In genomic region chrX:108833381-108834020, GRCm38 (mm10) we compare ENCODE assay signal across 8 mouse cellular contexts. TPM values are rescaled to one million over a fixed set of nuclear protein-coding genes. Genes with fewer than 3 reads are reported as not detected.
DNase-seq lines count a peak whose midpoint lies in the region; ATAC-seq and TF ChIP-seq lines count a peak whose summit lies in the region.

No protein-coding gene starts in this region.

- no peaks in the 10 kb centered on the region for H3K36me3 ChIP-seq in intestine, postnatal 0 days (ENCODE audit: control insufficient read depth, insufficient read depth)
- H3K36me3 ChIP-seq in limb, embryonic 13.5 days = no peaks in the 10 kb centered on the region
- H3K36me3 ChIP-seq in midbrain, postnatal 0 days (ENCODE audit: insufficient read depth, low read length) = no peaks in the 10 kb centered on the region
- H3K36me3 ChIP-seq in splenic B cell, adult 2 months (ENCODE audit: control insufficient read depth, insufficient read depth, low read length, poor library complexity, severe bottlenecking) = no peaks in the 10 kb centered on the region

- 23% methylated on average over 21 of the region's 21 CpGs for WGBS in intestine, postnatal 0 days
- WGBS in limb, embryonic 13.5 days = 14% methylated on average over 19 of the region's 21 CpGs
- 25% methylated on average over 18 of the region's 21 CpGs for WGBS in midbrain, postnatal 0 days

- H3K9me3 ChIP-seq in intestine, postnatal 0 days (ENCODE audit: control insufficient read depth) = no peaks in the 10 kb centered on the region
- no peaks in the 10 kb centered on the region for H3K9me3 ChIP-seq in limb, embryonic 13.5 days
- H3K9me3 ChIP-seq in midbrain, postnatal 0 days (ENCODE audit: low read length) = no peaks in the 10 kb centered on the region

- peak overlapping the region; percentile 79 for H3K27ac ChIP-seq in intestine, postnatal 0 days (ENCODE audit: low read depth, low read length)
- H3K27ac ChIP-seq in limb, embryonic 13.5 days = peak overlapping the region; percentile 84
- H3K27ac ChIP-seq in midbrain, postnatal 0 days (ENCODE audit: low read depth, low read length) = peak overlapping the region; percentile 73

- H3K4me2 ChIP-seq in intestine, postnatal 0 days (replicated peaks; ENCODE audit: low read depth) = peak overlapping the region; percentile 64
- H3K4me2 ChIP-seq in limb, embryonic 13.5 days (replicated peaks) = peak overlapping the region; percentile 59
- H3K4me2 ChIP-seq in midbrain, postnatal 0 days (ENCODE audit: low read depth, low read length, poor library complexity, severe bottlenecking) = peak overlapping the region; percentile 50

- peak; percentile 3; the same call in 1 of the 2 replicates for ATAC-seq in intestine, postnatal 0 days
- ATAC-seq in limb, embryonic 13.5 days (ENCODE audit: low FRiP score, low read depth) = peak; percentile 10; the same call in 1 of the 2 replicates
- ATAC-seq in midbrain, postnatal 0 days (ENCODE audit: low FRiP score) = peak; percentile 54

- peak; percentile 9 for DNase-seq in ovary, postnatal 10 days (ENCODE audit: low spot score)
- no peak for DNase-seq in ovary, adult 18-20 months (ENCODE audit: low spot score)
- DNase-seq in embryo, embryonic 11 days = peak; percentile 16
- peak; percentile 6 to 18 for DNase-seq in gastrocnemius, postnatal 36 days
- DNase-seq in midbrain, postnatal 0 days (ENCODE audit: low spot score) = peak; percentile 1
- DNase-seq in splenic B cell, adult 2 months (ENCODE audit: low read depth, low spot score) = peak; percentile 13

- intact Hi-C loops in gastrocnemius, postnatal 36 days (cut with DNase I) = loop anchor here (10.0 kb wide), 1 partner anchor 181 kb away; the partner anchor contains the start of gene Hmgn5

- TF ChIP-seq CTCF in intestine, postnatal 0 days (IDR thresholded peaks at IDR 0.05; ENCODE audit: low read depth) = no peak
- TF ChIP-seq CTCF in midbrain, postnatal 0 days (IDR thresholded peaks at IDR 0.05) = no peak

- peak overlapping the region; percentile 63 for H3K4me3 ChIP-seq in intestine, postnatal 0 days (ENCODE audit: low read depth, low read length)
- H3K4me3 ChIP-seq in limb, embryonic 13.5 days = peak overlapping the region; percentile 59
- peak overlapping the region; percentile 56 for H3K4me3 ChIP-seq in midbrain, postnatal 0 days (ENCODE audit: low read depth, low read length)

- H3K27me3 ChIP-seq in intestine, postnatal 0 days (replicated peaks; ENCODE audit: control insufficient read depth, insufficient read depth, low read length) = no peaks in the 10 kb centered on the region
- no peaks in the 10 kb centered on the region for H3K27me3 ChIP-seq in limb, embryonic 13.5 days
- H3K27me3 ChIP-seq in midbrain, postnatal 0 days (ENCODE audit: insufficient read depth, low read length) = no peaks in the 10 kb centered on the region
- H3K27me3 ChIP-seq in splenic B cell, adult 2 months (ENCODE audit: control insufficient read depth, insufficient read depth, low read length, poor library complexity, severe bottlenecking) = no peaks in the 10 kb centered on the region

- H3K9ac ChIP-seq in intestine, postnatal 0 days (ENCODE audit: low read depth, low read length) = peak overlapping the region; percentile 58
- H3K9ac ChIP-seq in limb, embryonic 13.5 days = peak overlapping the region; percentile 67
- peak overlapping the region; percentile 59 for H3K9ac ChIP-seq in midbrain, postnatal 0 days (replicated peaks; ENCODE audit: low read length, poor library complexity, severe bottlenecking)

- no peaks in the 10 kb centered on the region for H3K4me1 ChIP-seq in intestine, postnatal 0 days (replicated peaks; ENCODE audit: control insufficient read depth, insufficient read depth, low read length)
- no peaks in the 10 kb centered on the region for H3K4me1 ChIP-seq in limb, embryonic 13.5 days
- no peaks in the 10 kb centered on the region for H3K4me1 ChIP-seq in midbrain, postnatal 0 days (ENCODE audit: insufficient read depth, low read length)

RNA-seq across cellular contexts. Expression of gene Brwd3, which starts 0.7 kb away (rescaled TPM):
- total RNA-seq in gastrocnemius, postnatal 36 days (2021) = 1 to 10 TPM; 2.9 to 3.4 TPM
- 1.6 and 1.7 TPM in 2 replicates for polyA plus RNA-seq in intestine, postnatal 0 days (2015; fragmentation: Nextera tagmentation; extraction: Ambion mirVana)
- polyA plus RNA-seq in limb, embryonic 13.5 days (2015; fragmentation: Nextera tagmentation; extraction: Ambion mirVana) = 3.7 and 4.3 TPM in 2 replicates
- 4.8 and 7.6 TPM in 2 replicates for total RNA-seq in midbrain, postnatal 0 days (2014; rRNA removed)
- polyA plus RNA-seq in midbrain, postnatal 0 days (2015; fragmentation: Nextera tagmentation; extraction: Ambion mirVana) = 1.3 and 2.5 TPM in 2 replicates

Comparison
In these comparisons a context has a peak if more than half of its experiments do, and no peak if none do; other contexts are left out.
1. ATAC-seq: peak in every context shown above with its lines; median percentile 54 in midbrain, postnatal 0 days; 10 in limb, embryonic 13.5 days; 3 in intestine, postnatal 0 days.